ENCODE assay signal across 13 mouse cellular contexts in the genomic region with DNA sequence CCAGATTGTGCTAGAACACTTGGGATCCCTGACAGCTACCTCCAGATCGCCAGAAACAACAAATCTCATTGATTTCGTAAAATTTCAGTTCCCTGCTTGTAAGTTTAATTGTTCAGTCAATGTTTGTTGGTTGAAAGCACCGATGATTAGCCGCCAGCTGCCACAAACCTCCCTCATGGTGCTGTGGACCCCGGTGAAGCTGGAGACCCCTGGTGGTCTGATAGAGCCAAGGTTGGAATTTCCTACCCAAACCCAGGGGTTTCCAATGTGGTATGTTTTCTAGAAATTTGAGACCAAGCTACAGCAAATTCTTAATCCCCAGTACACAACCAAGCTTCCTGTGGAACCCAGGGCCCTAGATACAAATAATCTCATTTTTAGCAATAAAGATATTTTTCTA.
"Had no signal": no experiment of that assay in that cellular context is flagged by ENCODE, and none has a peak within 500 bp of the region (broad histone marks: within the 10 kb centered on the region; RNA-seq: fewer than 3 reads in every experiment).

No protein-coding gene starts in this region.

- H3K27me3 ChIP-seq: limb, embryonic 15.5 days; liver, embryonic 12.5 days; lung, embryonic 15.5 days; midbrain, embryonic 12.5 days; neural tube, embryonic 13.5 days had no signal

- ATAC-seq: liver, embryonic 12.5 days had no signal

- H3K4me2 ChIP-seq: limb, embryonic 15.5 days; liver, embryonic 12.5 days; lung, embryonic 15.5 days; midbrain, embryonic 12.5 days; neural tube, embryonic 13.5 days had no signal

- H3K9ac ChIP-seq: limb, embryonic 15.5 days; liver, embryonic 12.5 days; lung, embryonic 15.5 days; midbrain, embryonic 12.5 days; neural tube, embryonic 13.5 days had no signal

- H3K4me1 ChIP-seq: liver, embryonic 12.5 days; lung, embryonic 15.5 days; midbrain, embryonic 12.5 days had no signal

- H3K27ac ChIP-seq: limb, embryonic 15.5 days; liver, embryonic 12.5 days; lung, embryonic 15.5 days; midbrain, embryonic 12.5 days; neural tube, embryonic 13.5 days; stomach, postnatal 0 days had no signal

- H3K9me3 ChIP-seq: limb, embryonic 15.5 days; liver, embryonic 12.5 days; lung, embryonic 15.5 days; midbrain, embryonic 12.5 days; neural tube, embryonic 13.5 days had no signal

- H3K4me3 ChIP-seq: limb, embryonic 15.5 days; liver, embryonic 12.5 days; lung, embryonic 15.5 days; midbrain, embryonic 12.5 days; neural tube, embryonic 13.5 days had no signal

- DNase-seq: kidney, adult 11 months; kidney, adult 9 months; kidney, postnatal 14 days; layer of hippocampus, adult 9-11 months; layer of hippocampus, postnatal 36 days; thymus, adult 18-20 months; thymus, postnatal 14 days had no signal
